Mouse (Mus musculus) kidney, adult 2 months (tissue): ENCODE measurements around the gene Gm47969. TPM values are rescaled to one million over a fixed set of nuclear protein-coding genes. Genes with fewer than 3 reads are reported as not detected.
"Not testable (repeated sequence)": the region's sequence is repeated elsewhere in the genome, so short reads cannot be mapped to it uniquely, and the experiment has no call there.

Source experiments
- DNase-seq: peaks from one replicate; pipeline ENCODE4 v3.0.0; 2021
- H3K27ac ChIP-seq: fragments of 200-500 bp; 2 replicates; pipeline ENCODE4 v1.5.1; 2012; ENCODE audit warnings: low read depth, low read length, control low read depth, inconsistent platforms; ENCODE audit not compliant: insufficient read depth
- H3K27me3 ChIP-seq: fragments of 200-500 bp; replicated peaks from 2 replicates; pipeline ENCODE4 v1.6.1; 2012; ENCODE audit warnings: mild to moderate bottlenecking, moderate library complexity, low read length, inconsistent platforms; ENCODE audit not compliant: control insufficient read depth, insufficient read depth
- H3K36me3 ChIP-seq: fragments of 200-500 bp; 2 replicates; pipeline ENCODE4 v1.6.1; 2012; ENCODE audit warnings: mild to moderate bottlenecking, moderate library complexity, low read length, inconsistent platforms; ENCODE audit not compliant: control insufficient read depth, insufficient read depth
- H3K4me1 ChIP-seq: fragments of 200-500 bp; 2 replicates; pipeline ENCODE4 v1.6.1; 2011; ENCODE audit warnings: low read length; ENCODE audit not compliant: control insufficient read depth, insufficient read depth
- H3K4me3 ChIP-seq: fragments of 200-500 bp; 2 replicates; pipeline ENCODE4 v1.5.1; 2011; ENCODE audit warnings: mild to moderate bottlenecking, low read depth, low read length, control low read depth; ENCODE audit not compliant: insufficient read depth
- CTCF ChIP-seq: fragments of 200-500 bp; conservative IDR thresholded peaks from 2 replicates; pipeline ENCODE4 v1.5.1; 2011; ENCODE audit warnings: low read depth, mild to moderate bottlenecking, control low read depth, low read length, moderate library complexity, mixed read lengths; ENCODE audit not compliant: insufficient read depth, insufficient read length
- POLR2A ChIP-seq: fragments of 200-500 bp; IDR thresholded peaks from one replicate; pipeline ENCODE4 v1.6.1; 2011; ENCODE audit warnings: low read depth, low read length, control low read depth
- WGBS: fragments of 180-500 bp; shearing (Covaris S2); methylation state at CpG from one replicate; pipeline ENCODE4 v1.1.7; 2018; 5-methylcytosine and 5-hydroxymethylcytosine counted together
- polyA plus RNA-seq: library from polyadenylated mRNA; depleted of rRNA; stranded (reverse); fragments of >200 nt; gene quantifications from 2 replicates; pipeline ENCODE4 v1.2.3, GENCODE M21; 2012; rRNA removed

Gm47969 gene
- not detected in 2 replicates for polyA plus RNA-seq

- Histone ChIP-seq H3K27ac (no peak within 1 kb of the TSS), H3K36me3 (no peaks in the 10 kb centered on the region)
These were observed at the start of gene Gm47969 for GRCm38 (mm10) chr1:83044882-83045427. Gene Gm47969, plus strand, starts transcription at chr1:83044932.

GRCm38 (mm10) chr1:83000306-83000705, 44.4 kb upstream of the Gm47969 start, which contains the start of gene Gm47959:
Gene Gm47959, plus strand, starts transcription at chr1:83000548.
- not testable (repeated sequence) for H3K4me3 ChIP-seq, DNase-seq, H3K36me3 ChIP-seq, H3K4me1 ChIP-seq, H3K27me3 ChIP-seq, H3K27ac ChIP-seq
- 95% methylated on average over 9 of the region's 9 CpGs for WGBS

More at GRCm38 (mm10) chr1:83044882-83045427, at the start of gene Gm47969:
- no peak for DNase-seq
- no peaks in the 10 kb centered on the region for H3K4me1 ChIP-seq
- H3K27me3 ChIP-seq: no peaks in the 10 kb centered on the region
- no peak within 1 kb of the TSS for H3K4me3 ChIP-seq
- TF ChIP-seq CTCF: no peak
- WGBS: 58% methylated on average over 5 of the region's 5 CpGs

GRCm38 (mm10) chr1:83006218-83007179, 38.2 kb upstream of the Gm47969 start:
- H3K27me3 ChIP-seq: no peaks in the 10 kb centered on the region
- TF ChIP-seq CTCF: no peak
- no peak for TF ChIP-seq POLR2A
- no peaks in the 10 kb centered on the region for H3K36me3 ChIP-seq
- H3K4me1 ChIP-seq: peaks cover 2% of the 10 kb centered on the region; the same call in 1 of the 2 replicates
- no peak overlapping the region for H3K27ac ChIP-seq
- no peak overlapping the region for H3K4me3 ChIP-seq
- 79% methylated on average over 8 of the region's 8 CpGs for WGBS
- DNase-seq: no peak

GRCm38 (mm10) chr1:83007471-83007870, 37.3 kb upstream of the Gm47969 start:
- H3K36me3 ChIP-seq: no peaks in the 10 kb centered on the region
- DNase-seq: no peak
- no peak overlapping the region for H3K27ac ChIP-seq
- TF ChIP-seq CTCF (no peak), POLR2A (no peak)
- WGBS: 75% methylated on average over 6 of the region's 6 CpGs
- H3K4me1 ChIP-seq: peaks cover 2% of the 10 kb centered on the region; the same call in 1 of the 2 replicates
- no peak overlapping the region for H3K4me3 ChIP-seq
- no peaks in the 10 kb centered on the region for H3K27me3 ChIP-seq

GRCm38 (mm10) chr1:83014477-83014876, 30.3 kb upstream of the Gm47969 start:
- TF ChIP-seq POLR2A: no peak
- 66% methylated on average over 3 of the region's 3 CpGs for whole genome bisulfite sequencing
- DNase-seq: no peak
- Histone ChIP-seq H3K4me1 (peaks cover 4% of the 10 kb centered on the region; the same call in 1 of the 2 replicates), H3K36me3 (no peaks in the 10 kb centered on the region; the same call in 1 of the 2 replicates), H3K27me3 (no peaks in the 10 kb centered on the region), H3K27ac (no peak overlapping the region), H3K4me3 (no peak overlapping the region)

GRCm38 (mm10) chr1:83015329-83015879, 29.3 kb upstream of the Gm47969 start:
- H3K4me3 ChIP-seq: no peak overlapping the region
- WGBS: 73% methylated on average over 10 of the region's 10 CpGs
- no peaks in the 10 kb centered on the region; the same call in 1 of the 2 replicates for H3K36me3 ChIP-seq
- H3K27ac ChIP-seq: peak overlapping the region; percentile 31; the same call in 1 of the 2 replicates
- peak; percentile 45 for DNase-seq
- 0 out of 2 replicates have a peak, but pooled peaks cover 2% of the 10 kb centered on the region for H3K4me1 ChIP-seq
- H3K27me3 ChIP-seq: no peaks in the 10 kb centered on the region
- TF ChIP-seq CTCF: no peak
- TF ChIP-seq POLR2A: no peak

GRCm38 (mm10) chr1:83016556-83016955, 28.2 kb upstream of the Gm47969 start:
- DNase-seq: peak; percentile 58
- Histone ChIP-seq H3K36me3 (no peaks in the 10 kb centered on the region; the same call in 1 of the 2 replicates), H3K27me3 (no peaks in the 10 kb centered on the region), H3K4me3 (no peak overlapping the region), H3K4me1 (0 out of 2 replicates have a peak, but pooled peaks cover 2% of the 10 kb centered on the region), H3K27ac (peak overlapping the region; percentile 71)
- WGBS: 43% methylated on average over 1 of the region's 1 CpGs
- TF ChIP-seq CTCF: no peak
- TF ChIP-seq POLR2A: no peak
